Mouse (Mus musculus) ES-Bruce4 (cell line): Measurements from ENCODE around the gene Morc1. TPM values are rescaled to one million over a fixed set of nuclear protein-coding genes. Genes with fewer than 3 reads are reported as not detected.

ENCODE experiments used
- H3K27ac ChIP-seq: 2 replicates; pipeline ENCODE4 v1.5.1; 2012; ENCODE audit warnings: low read length, inconsistent platforms; ENCODE audit not compliant: insufficient read depth
- H3K27me3 ChIP-seq: 2 replicates; pipeline ENCODE4 v1.6.1; 2012; ENCODE audit warnings: mild to moderate bottlenecking, low read length, inconsistent platforms; ENCODE audit not compliant: control insufficient read depth, poor library complexity, insufficient read depth, severe bottlenecking
- H3K36me3 ChIP-seq: 2 replicates; pipeline ENCODE4 v1.6.1; 2012; ENCODE audit warnings: inconsistent platforms, mild to moderate bottlenecking, low read length, moderate library complexity; ENCODE audit not compliant: control insufficient read depth, poor library complexity, insufficient read depth, severe bottlenecking
- H3K4me1 ChIP-seq: one replicate; pipeline ENCODE4 v1.8.1; 2011; ENCODE audit warnings: low read length; ENCODE audit not compliant: control insufficient read depth, insufficient read depth
- H3K4me3 ChIP-seq: 2 replicates; pipeline ENCODE4 v1.5.1; 2011; ENCODE audit warnings: low read depth, mild to moderate bottlenecking, low read length
- H3K9ac ChIP-seq: 2 replicates; pipeline ENCODE4 v1.6.1; 2012; ENCODE audit warnings: low read depth, mild to moderate bottlenecking, inconsistent platforms; ENCODE audit not compliant: poor library complexity, severe bottlenecking
- H3K9me3 ChIP-seq: replicated peaks from 2 replicates; pipeline ENCODE4 v1.6.1; 2012; ENCODE audit warnings: mild to moderate bottlenecking, low read length, inconsistent platforms; ENCODE audit not compliant: control insufficient read depth, poor library complexity, insufficient read depth, severe bottlenecking
- CTCF ChIP-seq: IDR thresholded peaks from one replicate; pipeline ENCODE4 v1.8.1; 2011; ENCODE audit warnings: low read depth, low read length
- EP300 ChIP-seq: IDR thresholded peaks from 2 replicates; pipeline ENCODE4 v1.6.1; 2011; ENCODE audit warnings: low read depth, low read length; ENCODE audit not compliant: insufficient read depth
- POLR2A ChIP-seq: IDR thresholded peaks from one replicate; pipeline ENCODE4 v1.8.1; 2011; ENCODE audit warnings: low read length; ENCODE audit not compliant: insufficient read depth
- polyA plus RNA-seq: library from polyadenylated mRNA; stranded (reverse); fragments of >200 nt; gene quantifications from 2 replicates; pipeline ENCODE4 v1.2.4, GENCODE M21; 2011; ENCODE audit warnings: low read depth; ENCODE audit not compliant: missing spikeins, insufficient read depth, insufficient read length

Morc1 gene
- polyA plus RNA-seq, 1 experiment = 18.3 TPM

- Histone ChIP-seq H3K27ac (no peak overlapping the region), H3K36me3 (no peaks in the 10 kb centered on the region), H3K9me3 (peaks cover 8% of the 10 kb centered on the region), H3K27me3 (no peaks in the 10 kb centered on the region), H3K4me1 (peaks cover 1% of the 10 kb centered on the region), H3K4me3 (no peak overlapping the region), H3K9ac (no peak overlapping the region)
- TF ChIP-seq CTCF = no peak
- peak; percentile 43 for TF ChIP-seq POLR2A
These were observed 48.3 kb downstream of the Morc1 start for GRCm38 (mm10) chr16:48479266-48479848.

- Histone ChIP-seq H3K4me3 (no peak overlapping the region), H3K9ac (no peak overlapping the region), H3K9me3 (no peaks in the 10 kb centered on the region), H3K4me1 (no peaks in the 10 kb centered on the region), H3K36me3 (no peaks in the 10 kb centered on the region), H3K27ac (no peak overlapping the region), H3K27me3 (no peaks in the 10 kb centered on the region)
- TF ChIP-seq POLR2A (no peak), CTCF (no peak), EP300 (no peak)
These were observed 85.9 kb downstream of the Morc1 start for GRCm38 (mm10) chr16:48516776-48517499.

GRCm38 (mm10) chr16:48519569-48519968 is 88.5 kb downstream of the Morc1 start:
- Histone ChIP-seq H3K27me3 (no peaks in the 10 kb centered on the region), H3K4me3 (no peak overlapping the region), H3K27ac (no peak overlapping the region), H3K9me3 (no peaks in the 10 kb centered on the region), H3K36me3 (no peaks in the 10 kb centered on the region), H3K4me1 (no peaks in the 10 kb centered on the region), H3K9ac (no peak overlapping the region)
- no peak for TF ChIP-seq EP300

- Histone ChIP-seq H3K9ac (no peak overlapping the region), H3K9me3 (no peaks in the 10 kb centered on the region), H3K4me1 (no peaks in the 10 kb centered on the region), H3K27me3 (no peaks in the 10 kb centered on the region), H3K4me3 (no peak overlapping the region), H3K27ac (no peak overlapping the region), H3K36me3 (no peaks in the 10 kb centered on the region)
- no peak for TF ChIP-seq POLR2A
- TF ChIP-seq CTCF = no peak
- no peak for TF ChIP-seq EP300
These were observed 106.1 kb downstream of the Morc1 start for GRCm38 (mm10) chr16:48537108-48537507.

GRCm38 (mm10) chr16:48562290-48563080 is 131.4 kb downstream of the Morc1 start:
- H3K27ac ChIP-seq = no peak overlapping the region

GRCm38 (mm10) chr16:48570354-48570753 is 139.3 kb downstream of the Morc1 start:
- TF ChIP-seq CTCF (peak; percentile 96), EP300 (no peak)
- Histone ChIP-seq H3K9me3 (no peaks in the 10 kb centered on the region), H3K36me3 (no peaks in the 10 kb centered on the region)

More at GRCm38 (mm10) chr16:48562290-48563080, 131.4 kb downstream of the Morc1 start:
- Histone ChIP-seq H3K36me3 (no peaks in the 10 kb centered on the region; the same call in 1 of the 2 replicates), H3K4me3 (no peak overlapping the region), H3K27me3 (no peaks in the 10 kb centered on the region), H3K9ac (no peak overlapping the region), H3K4me1 (no peaks in the 10 kb centered on the region), H3K9me3 (no peaks in the 10 kb centered on the region)
- TF ChIP-seq POLR2A (no peak), EP300 (no peak), CTCF (no peak)

More at GRCm38 (mm10) chr16:48570354-48570753, 139.3 kb downstream of the Morc1 start:
- Histone ChIP-seq H3K9ac (no peak overlapping the region), H3K27me3 (no peaks in the 10 kb centered on the region), H3K4me1 (no peaks in the 10 kb centered on the region), H3K4me3 (no peak overlapping the region), H3K27ac (no peak overlapping the region)
